Comparison of ENCODE assay signal across 9 mouse cellular contexts in genomic region chr2:152412526-152413157, GRCm38 (mm10). TPM values are rescaled to one million over a fixed set of nuclear protein-coding genes. Genes with fewer than 3 reads are reported as not detected.
A peak's percentile ranks its signal among the peaks of the same experiment; 100 is the strongest.
DNase-seq lines count a peak whose midpoint lies in the region; ATAC-seq lines count a peak whose summit lies in the region.
"Had no signal": no experiment of that assay in that cellular context is flagged by ENCODE, and none has a peak within 500 bp of the region (broad histone marks: within the 10 kb centered on the region; RNA-seq: fewer than 3 reads in every experiment).

No protein-coding gene starts in this region.

- intact Hi-C loops in heart, postnatal 25 days (cut with DNase I), result no loop called here
- intact Hi-C loops in left cerebral cortex, postnatal 36 days (cut with DNase I), result no loop called here

- WGBS in heart, embryonic 14.5 days, result 3% methylated on average over 15 of the region's 15 CpGs
- WGBS in embryonic facial prominence, embryonic 10.5 days, result 3% methylated on average over 15 of the region's 15 CpGs
- 6% methylated on average over 15 of the region's 15 CpGs for WGBS in intestine, embryonic 16.5 days

- peak overlapping the region; percentile 93 for H3K4me2 ChIP-seq in heart, embryonic 14.5 days (ENCODE audit: low read length)
- H3K4me2 ChIP-seq in intestine, embryonic 16.5 days (ENCODE audit: low read depth, low read length), result peak overlapping the region; percentile 80

- H3K27ac ChIP-seq in heart, embryonic 14.5 days (replicated peaks in 1 of 2; ENCODE audit: control insufficient read depth in 1 of 2, insufficient read depth in 1 of 2, low read depth in 2 of 2, low read length in 2 of 2), result peak overlapping the region; percentile 96 to 99
- peak overlapping the region; percentile 100 for H3K27ac ChIP-seq in embryonic facial prominence, embryonic 10.5 days (replicated peaks)
- peak overlapping the region; percentile 88 for H3K27ac ChIP-seq in intestine, embryonic 16.5 days (ENCODE audit: low read length)

- no peaks in the 10 kb centered on the region for H3K27me3 ChIP-seq in heart, embryonic 14.5 days (ENCODE audit: control insufficient read depth, insufficient read depth, low read length)
- no peaks in the 10 kb centered on the region for H3K27me3 ChIP-seq in embryonic facial prominence, embryonic 10.5 days (replicated peaks; ENCODE audit: low read depth, poor library complexity, severe bottlenecking)
- H3K27me3 ChIP-seq in intestine, embryonic 16.5 days (replicated peaks; ENCODE audit: control insufficient read depth, insufficient read depth, low read length), result no peaks in the 10 kb centered on the region

- ATAC-seq in heart, embryonic 14.5 days (ENCODE audit: insufficient number of reproducible peaks, insufficient read depth, low FRiP score, low read depth), result no peak
- ATAC-seq in intestine, embryonic 16.5 days, result peak; percentile 9; the same call in 1 of the 2 replicates

- H3K36me3 ChIP-seq in heart, embryonic 14.5 days (ENCODE audit: control insufficient read depth, insufficient read depth, low read length), result peaks cover 7% of the 10 kb centered on the region; the same call in 1 of the 2 replicates
- H3K36me3 ChIP-seq in embryonic facial prominence, embryonic 10.5 days (replicated peaks), result peaks cover 10% of the 10 kb centered on the region; the same call in 1 of the 2 replicates
- H3K36me3 ChIP-seq in intestine, embryonic 16.5 days (ENCODE audit: control insufficient read depth, insufficient read depth, low read length), result no peaks in the 10 kb centered on the region

- H3K9ac ChIP-seq in heart, embryonic 14.5 days (ENCODE audit: low read length), result peak overlapping the region; percentile 100
- H3K9ac ChIP-seq in intestine, embryonic 16.5 days (ENCODE audit: low read depth, low read length), result peak overlapping the region; percentile 99

- H3K4me1 ChIP-seq in heart, embryonic 14.5 days (ENCODE audit: control insufficient read depth in 2 of 2, insufficient read depth in 2 of 2, low read length in 2 of 2), result peaks cover 21 to 33% of the 10 kb centered on the region in 2 experiments
- peaks cover 53% of the 10 kb centered on the region for H3K4me1 ChIP-seq in embryonic facial prominence, embryonic 10.5 days
- H3K4me1 ChIP-seq in intestine, embryonic 16.5 days (ENCODE audit: control insufficient read depth, insufficient read depth, low read length), result peaks cover 19% of the 10 kb centered on the region

- H3K4me3 ChIP-seq in heart, embryonic 14.5 days (ENCODE audit: control insufficient read depth in 1 of 2, insufficient read depth in 1 of 2, low read depth in 1 of 2, low read length in 2 of 2), result peak overlapping the region; percentile 82 to 94
- peak overlapping the region; percentile 70 for H3K4me3 ChIP-seq in embryonic facial prominence, embryonic 10.5 days
- peak overlapping the region; percentile 92 for H3K4me3 ChIP-seq in intestine, embryonic 16.5 days (ENCODE audit: low read length)
- H3K4me3 ChIP-seq: myocyte had no signal

- 0 out of 2 replicates have a peak, but pooled peaks cover 6% of the 10 kb centered on the region for H3K9me3 ChIP-seq in heart, embryonic 14.5 days (ENCODE audit: control insufficient read depth, low read length)
- H3K9me3 ChIP-seq in embryonic facial prominence, embryonic 10.5 days, result peaks cover 5% of the 10 kb centered on the region; the same call in 1 of the 2 replicates
- peaks cover 8% of the 10 kb centered on the region for H3K9me3 ChIP-seq in intestine, embryonic 16.5 days (ENCODE audit: control insufficient read depth, low read length)

- no peak for DNase-seq in heart, postnatal 25 days (ENCODE audit: low spot score)
- peak; percentile 47 for DNase-seq in embryonic facial prominence, embryonic 10.5 days (ENCODE audit: low spot score)
- DNase-seq in neural tube, embryonic 10.5 days (ENCODE audit: extremely low spot score, low spot score), result peak; percentile 47
- no peak for DNase-seq in left cerebral cortex, postnatal 36 days (ENCODE audit: low spot score in 2 of 2)
- DNase-seq in c-Kit-positive CD71-positive TER-119-positive erythroid progenitor cells, embryonic 14.5 days (ENCODE audit: low spot score), result no peak
- no peak for DNase-seq in right cerebral cortex, postnatal 4 days

RNA-seq across cellular contexts. Expression of gene Zcchc3, which starts 2.2 kb away (rescaled TPM):
- 35.7 and 36.1 TPM in 2 replicates for polyA plus RNA-seq in heart, embryonic 14.5 days (2014; fragmentation: Nextera tagmentation; extraction: Ambion mirVana)
- 10 to 100 TPM in 1 of 2 experiments, 1 to 10 TPM in 1; 9.7 to 10.1 TPM for total RNA-seq in heart, postnatal 25 days (2021)
- 53.4 and 58.3 TPM in 2 replicates for polyA plus RNA-seq in embryonic facial prominence, embryonic 10.5 days (2016; fragmentation: Nextera tagmentation; extraction: Ambion mirVana)
- 20.7 and 21.2 TPM in 2 replicates for polyA plus RNA-seq in intestine, embryonic 16.5 days (2015; fragmentation: Nextera tagmentation; extraction: Ambion mirVana)
- 10 to 100 TPM in 1 of 2 experiments, 1 to 10 TPM in 1; 9.5 to 11.3 TPM for total RNA-seq in left cerebral cortex, postnatal 36 days (2021)
- polyA plus RNA-seq: myocyte had no signal

RNA-seq across cellular contexts. Expression of gene 6820408C15Rik, which starts 2.7 kb away (rescaled TPM):
- 1.8 and 2.3 TPM in 2 replicates for polyA plus RNA-seq in heart, embryonic 14.5 days (2014; fragmentation: Nextera tagmentation; extraction: Ambion mirVana)
- 1 to 10 TPM; 2.8 to 3.0 TPM for total RNA-seq in heart, postnatal 25 days (2021)
- 0.43 and 0.71 TPM in 2 replicates for polyA plus RNA-seq in embryonic facial prominence, embryonic 10.5 days (2016; fragmentation: Nextera tagmentation; extraction: Ambion mirVana)
- 0.54 and 0.79 TPM in 2 replicates for polyA plus RNA-seq in intestine, embryonic 16.5 days (2015; fragmentation: Nextera tagmentation; extraction: Ambion mirVana)
- 1 to 10 TPM; 2.1 to 3.6 TPM for total RNA-seq in left cerebral cortex, postnatal 36 days (2021)
- polyA plus RNA-seq: myocyte had no signal

RNA-seq across cellular contexts. Expression of gene Sox12, which starts 14.8 kb away (rescaled TPM):
- polyA plus RNA-seq in heart, embryonic 14.5 days (2014; fragmentation: Nextera tagmentation; extraction: Ambion mirVana), result 13.1 and 15.0 TPM in 2 replicates
- total RNA-seq in heart, postnatal 25 days (2021), result 1 to 10 TPM; 9.5 to 9.7 TPM
- polyA plus RNA-seq in embryonic facial prominence, embryonic 10.5 days (2016; fragmentation: Nextera tagmentation; extraction: Ambion mirVana), result 10.6 and 11.5 TPM in 2 replicates
- 3.5 and 3.6 TPM in 2 replicates for polyA plus RNA-seq in intestine, embryonic 16.5 days (2015; fragmentation: Nextera tagmentation; extraction: Ambion mirVana)
- 10 to 100 TPM; 14.7 to 15.6 TPM for total RNA-seq in left cerebral cortex, postnatal 36 days (2021)

RNA-seq across cellular contexts. Expression of gene Nrsn2, which starts 36.2 kb away (rescaled TPM):
- polyA plus RNA-seq in heart, embryonic 14.5 days (2014; fragmentation: Nextera tagmentation; extraction: Ambion mirVana), result 2.2 and 3.8 TPM in 2 replicates
- total RNA-seq in heart, postnatal 25 days (2021), result not detected
- 0.87 and 2.5 TPM in 2 replicates for polyA plus RNA-seq in embryonic facial prominence, embryonic 10.5 days (2016; fragmentation: Nextera tagmentation; extraction: Ambion mirVana)
- 2.5 and 2.7 TPM in 2 replicates for polyA plus RNA-seq in intestine, embryonic 16.5 days (2015; fragmentation: Nextera tagmentation; extraction: Ambion mirVana)
- 10 to 100 TPM; 66.2 to 81.9 TPM for total RNA-seq in left cerebral cortex, postnatal 36 days (2021)
- polyA plus RNA-seq: myocyte had no signal

RNA-seq across cellular contexts. Expression of gene Defb23, which starts 51.8 kb away (rescaled TPM):
- not detected in 2 replicates for polyA plus RNA-seq in heart, embryonic 14.5 days (2014; fragmentation: Nextera tagmentation; extraction: Ambion mirVana)
- total RNA-seq in heart, postnatal 25 days (2021), result not detected
- not detected in 2 replicates for polyA plus RNA-seq in embryonic facial prominence, embryonic 10.5 days (2016; fragmentation: Nextera tagmentation; extraction: Ambion mirVana)
- not detected in 2 replicates for polyA plus RNA-seq in intestine, embryonic 16.5 days (2015; fragmentation: Nextera tagmentation; extraction: Ambion mirVana)
- total RNA-seq in left cerebral cortex, postnatal 36 days (2021), result not detected
- polyA plus RNA-seq: myocyte had no signal

Comparison
In these comparisons a context has a peak if more than half of its experiments do, and no peak if none do; other contexts are left out.
1. DNase-seq: peak in embryonic facial prominence, embryonic 10.5 days (single experiment) and neural tube, embryonic 10.5 days (single experiment); none in heart, postnatal 25 days (single experiment), left cerebral cortex, postnatal 36 days (0 of 2), c-Kit-positive CD71-positive TER-119-positive erythroid progenitor cells, embryonic 14.5 days (single experiment) and right cerebral cortex, postnatal 4 days (single experiment).
2. Peak in every context shown above with its lines, with median percentiles within 50 percentile points of each other: H3K27ac ChIP-seq and H3K4me3 ChIP-seq.